Mouse (Mus musculus): ENCODE data around the gene Rc3h2. TPM values are rescaled to one million over a fixed set of nuclear protein-coding genes. Genes with fewer than 3 reads are reported as not detected.

Rc3h2 gene
- polyA plus RNA-seq, 2 experiments: 15.7 to 17.0 TPM

GRCm38 (mm10) chr2:37359908-37360307, 62.8 kb downstream of the Rc3h2 start:
- Histone ChIP-seq H3K9ac (ENCODE audit: low read depth, low read length, severe bottlenecking) (no peak overlapping the region), H3K27me3 (ENCODE audit: control insufficient read depth, insufficient read depth, low read length) (no peaks in the 10 kb centered on the region), H3K4me2 (replicated peaks; ENCODE audit: low read depth, low read length, severe bottlenecking) (peak overlapping the region; percentile 67; the same call in 1 of the 2 replicates), H3K4me1 (ENCODE audit: control insufficient read depth, insufficient read depth, low read length) (no peaks in the 10 kb centered on the region), H3K27ac (replicated peaks; ENCODE audit: low read depth, low read length) (no peak overlapping the region), H3K4me3 (replicated peaks; ENCODE audit: low read length) (peak overlapping the region; percentile 73; the same call in 1 of the 2 replicates), H3K9me3 (ENCODE audit: control insufficient read depth, low read length) (no peaks in the 10 kb centered on the region), H3K36me3 (ENCODE audit: control insufficient read depth, insufficient read depth, low read length) (peaks cover 20% of the 10 kb centered on the region)
- ATAC-seq (ENCODE audit: low FRiP score, low read depth) (no peak), DNase-seq (ENCODE audit: low spot score) (no peak)
- TF ChIP-seq POLR2A (IDR thresholded peaks at IDR 0.05; ENCODE audit: borderline replicate concordance, extremely low read depth, insufficient read depth, insufficient read length): no peak
- WGBS: 77% methylated on average over 2 of the region's 2 CpGs

GRCm38 (mm10) chr2:37358633-37359540, 63.8 kb downstream of the Rc3h2 start, which contains the start of gene Pdcl:
Gene Pdcl (minus strand): TSS chr2:37359332.
- H3K36me3 ChIP-seq (ENCODE audit: control insufficient read depth, insufficient read depth, low read length): peaks cover 29% of the 10 kb centered on the region
- H3K9ac ChIP-seq (ENCODE audit: low read depth, low read length, severe bottlenecking): peak within 1 kb of the TSS; percentile 81
- under 1% methylated on average over 42 of the region's 42 CpGs for WGBS
- ATAC-seq (ENCODE audit: low FRiP score, low read depth) (peak; percentile 99), DNase-seq (ENCODE audit: low spot score) (peak; percentile 93)
- H3K4me1 ChIP-seq (ENCODE audit: control insufficient read depth, insufficient read depth, low read length): no peaks in the 10 kb centered on the region
- peak within 1 kb of the TSS; percentile 67 for H3K4me2 ChIP-seq (replicated peaks; ENCODE audit: low read depth, low read length, severe bottlenecking)
- peak within 1 kb of the TSS; percentile 73 for H3K4me3 ChIP-seq (replicated peaks; ENCODE audit: low read length)
- H3K9me3 ChIP-seq (ENCODE audit: control insufficient read depth, low read length): no peaks in the 10 kb centered on the region
- H3K27me3 ChIP-seq (ENCODE audit: control insufficient read depth, insufficient read depth, low read length): no peaks in the 10 kb centered on the region
- peak within 1 kb of the TSS; percentile 98 for H3K27ac ChIP-seq (replicated peaks; ENCODE audit: low read depth, low read length)
- peak; percentile 70; the same call in 1 of the 2 replicates for TF ChIP-seq POLR2A (IDR thresholded peaks at IDR 0.05; ENCODE audit: borderline replicate concordance, extremely low read depth, insufficient read depth, insufficient read length)

- Histone ChIP-seq H3K4me3 (replicated peaks; ENCODE audit: low read length) (no peak overlapping the region), H3K4me1 (ENCODE audit: control insufficient read depth, insufficient read depth, low read length) (no peaks in the 10 kb centered on the region), H3K36me3 (ENCODE audit: control insufficient read depth, insufficient read depth, low read length) (peaks cover 59% of the 10 kb centered on the region), H3K27ac (replicated peaks; ENCODE audit: low read depth, low read length) (no peak overlapping the region), H3K27me3 (ENCODE audit: control insufficient read depth, insufficient read depth, low read length) (no peaks in the 10 kb centered on the region), H3K9me3 (ENCODE audit: control insufficient read depth, low read length) (no peaks in the 10 kb centered on the region), H3K4me2 (replicated peaks; ENCODE audit: low read depth, low read length, severe bottlenecking) (no peak overlapping the region), H3K9ac (ENCODE audit: low read depth, low read length, severe bottlenecking) (no peak overlapping the region)
- ATAC-seq (ENCODE audit: low FRiP score, low read depth) (no peak), DNase-seq (ENCODE audit: low spot score) (no peak)
- 98% methylated on average over 5 of the region's 5 CpGs for WGBS
- TF ChIP-seq POLR2A (IDR thresholded peaks at IDR 0.05; ENCODE audit: borderline replicate concordance, extremely low read depth, insufficient read depth, insufficient read length): no peak
These were observed 67.1 kb downstream of the Rc3h2 start for GRCm38 (mm10) chr2:37355571-37355970.

- DNase-seq (ENCODE audit: low spot score) (no peak), ATAC-seq (ENCODE audit: low FRiP score, low read depth) (no peak)
- 92% methylated on average over 7 of the region's 7 CpGs for WGBS
- H3K9ac ChIP-seq (ENCODE audit: low read depth, low read length, severe bottlenecking): no peak overlapping the region
- no peaks in the 10 kb centered on the region for H3K4me1 ChIP-seq (ENCODE audit: control insufficient read depth, insufficient read depth, low read length)
- peaks cover 60% of the 10 kb centered on the region for H3K36me3 ChIP-seq (ENCODE audit: control insufficient read depth, insufficient read depth, low read length)
- no peak overlapping the region for H3K4me3 ChIP-seq (replicated peaks; ENCODE audit: low read length)
- no peaks in the 10 kb centered on the region for H3K27me3 ChIP-seq (ENCODE audit: control insufficient read depth, insufficient read depth, low read length)
- TF ChIP-seq POLR2A (IDR thresholded peaks at IDR 0.05; ENCODE audit: borderline replicate concordance, extremely low read depth, insufficient read depth, insufficient read length): no peak
- H3K27ac ChIP-seq (replicated peaks; ENCODE audit: low read depth, low read length): no peak overlapping the region
- no peaks in the 10 kb centered on the region for H3K9me3 ChIP-seq (ENCODE audit: control insufficient read depth, low read length)
- no peak overlapping the region for H3K4me2 ChIP-seq (replicated peaks; ENCODE audit: low read depth, low read length, severe bottlenecking)
These were observed 71.0 kb downstream of the Rc3h2 start for GRCm38 (mm10) chr2:37351671-37352070.

- peak; percentile 50 for DNase-seq (ENCODE audit: low spot score)
- 53% methylated on average over 10 of the region's 10 CpGs for WGBS
These were observed 84.1 kb downstream of the Rc3h2 start for GRCm38 (mm10) chr2:37338497-37339187.

More at GRCm38 (mm10) chr2:37338497-37339187, 84.1 kb downstream of the Rc3h2 start:
- TF ChIP-seq POLR2A (IDR thresholded peaks at IDR 0.05; ENCODE audit: borderline replicate concordance, extremely low read depth, insufficient read depth, insufficient read length): no peak
- no peak for ATAC-seq (ENCODE audit: low FRiP score, low read depth)
- no peak overlapping the region for H3K4me3 ChIP-seq (replicated peaks; ENCODE audit: low read length)
- H3K4me2 ChIP-seq (replicated peaks; ENCODE audit: low read depth, low read length, severe bottlenecking): no peak overlapping the region
- H3K36me3 ChIP-seq (ENCODE audit: control insufficient read depth, insufficient read depth, low read length): no peaks in the 10 kb centered on the region
- no peak overlapping the region for H3K9ac ChIP-seq (ENCODE audit: low read depth, low read length, severe bottlenecking)
- H3K9me3 ChIP-seq (ENCODE audit: control insufficient read depth, low read length): no peaks in the 10 kb centered on the region
- no peaks in the 10 kb centered on the region for H3K27me3 ChIP-seq (ENCODE audit: control insufficient read depth, insufficient read depth, low read length)
- no peaks in the 10 kb centered on the region for H3K4me1 ChIP-seq (ENCODE audit: control insufficient read depth, insufficient read depth, low read length)
- H3K27ac ChIP-seq (replicated peaks; ENCODE audit: low read depth, low read length): no peak overlapping the region

All from limb, embryonic 14.5 days (tissue).